Mouse (Mus musculus): ENCODE results near the gene Kansl1l.

DNA sequence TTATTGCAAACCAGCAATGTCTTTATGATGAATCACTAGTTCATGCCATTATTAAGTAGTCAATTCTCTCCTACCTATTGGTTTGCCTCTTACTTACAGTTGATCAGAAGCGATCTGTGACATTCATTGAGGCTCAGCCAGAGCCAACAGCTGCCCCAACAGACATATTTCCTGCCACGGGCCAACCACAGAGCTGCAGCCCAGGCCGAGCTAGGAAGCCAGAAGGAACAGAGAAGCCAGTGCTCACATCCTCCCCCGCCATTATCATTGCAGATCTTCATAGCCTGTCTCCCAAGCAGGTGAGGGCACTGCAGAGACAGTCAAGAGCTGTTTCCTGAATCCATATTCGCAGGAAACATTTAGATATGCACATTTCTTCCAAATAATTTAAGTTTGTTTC is 123.1 kb downstream of the Kansl1l start:
- no peak for TF ChIP-seq CTCF (IDR thresholded peaks at IDR 0.05; ENCODE audit: insufficient read depth, low read length)
- TF ChIP-seq POLR2A (IDR thresholded peaks at IDR 0.05; ENCODE audit: borderline replicate concordance, extremely low read depth, low read depth, low read length) = no peak

Measured in lung, adult 2 months (tissue).